Mouse (Mus musculus) stomach, embryonic 15.5 days (tissue): ENCODE data around the gene Phlpp2. TPM values are rescaled to one million over a fixed set of nuclear protein-coding genes. Genes with fewer than 3 reads are reported as not detected.

ENCODE experiments used
- ATAC-seq: fragments of 200-750 bp; cut with Nextera tagmentation; 2 replicates; pipeline ENCODE4 v1.8.0; 2017; ENCODE audit warnings: low read depth, moderate number of reproducible peaks, moderate TSS enrichment; ENCODE audit not compliant: insufficient read depth, low FRiP score
- H3K27ac ChIP-seq: fragments of 300-500 bp; sonication (generic); 2 replicates; pipeline ENCODE4 v1.5.1; 2015; ENCODE audit warnings: mild to moderate bottlenecking, inconsistent platforms
- H3K27me3 ChIP-seq: fragments of 300-500 bp; sonication (generic); replicated peaks from 2 replicates; pipeline ENCODE4 v1.6.1; 2015; ENCODE audit warnings: inconsistent platforms
- H3K36me3 ChIP-seq: fragments of 300-500 bp; sonication (generic); 2 replicates; pipeline ENCODE4 v1.6.1; 2015; ENCODE audit warnings: inconsistent platforms
- H3K4me1 ChIP-seq: fragments of 300-500 bp; sonication (generic); 2 replicates; pipeline ENCODE4 v1.6.1; 2015; ENCODE audit warnings: inconsistent platforms
- H3K4me2 ChIP-seq: fragments of 300-500 bp; sonication (generic); 2 replicates; pipeline ENCODE4 v1.6.1; 2015; ENCODE audit warnings: mild to moderate bottlenecking, inconsistent platforms
- H3K4me3 ChIP-seq: fragments of 300-500 bp; sonication (generic); replicated peaks from 2 replicates; pipeline ENCODE4 v1.5.1; 2015; ENCODE audit warnings: inconsistent platforms
- H3K9ac ChIP-seq: fragments of 300-500 bp; sonication (generic); 2 replicates; pipeline ENCODE4 v1.6.1; 2015; ENCODE audit warnings: inconsistent platforms
- H3K9me3 ChIP-seq: fragments of 300-500 bp; sonication (generic); 2 replicates; pipeline ENCODE4 v1.6.1; 2016; ENCODE audit warnings: inconsistent platforms
- WGBS: fragments of 180-500 bp; shearing (Covaris S2); methylation state at CpG from one replicate; pipeline ENCODE4 v1.1.7; 2015; 5-methylcytosine and 5-hydroxymethylcytosine counted together
- polyA plus RNA-seq: library from polyadenylated mRNA; unstranded; fragments of >200 nt; fragmentation: Nextera tagmentation; extraction: Ambion mirVana; gene quantifications from 2 replicates; pipeline ENCODE4 v1.2.1, GENCODE M21; 2015

The Phlpp2 gene
- 2.8 and 3.7 TPM in 2 replicates for polyA plus RNA-seq

DNA sequence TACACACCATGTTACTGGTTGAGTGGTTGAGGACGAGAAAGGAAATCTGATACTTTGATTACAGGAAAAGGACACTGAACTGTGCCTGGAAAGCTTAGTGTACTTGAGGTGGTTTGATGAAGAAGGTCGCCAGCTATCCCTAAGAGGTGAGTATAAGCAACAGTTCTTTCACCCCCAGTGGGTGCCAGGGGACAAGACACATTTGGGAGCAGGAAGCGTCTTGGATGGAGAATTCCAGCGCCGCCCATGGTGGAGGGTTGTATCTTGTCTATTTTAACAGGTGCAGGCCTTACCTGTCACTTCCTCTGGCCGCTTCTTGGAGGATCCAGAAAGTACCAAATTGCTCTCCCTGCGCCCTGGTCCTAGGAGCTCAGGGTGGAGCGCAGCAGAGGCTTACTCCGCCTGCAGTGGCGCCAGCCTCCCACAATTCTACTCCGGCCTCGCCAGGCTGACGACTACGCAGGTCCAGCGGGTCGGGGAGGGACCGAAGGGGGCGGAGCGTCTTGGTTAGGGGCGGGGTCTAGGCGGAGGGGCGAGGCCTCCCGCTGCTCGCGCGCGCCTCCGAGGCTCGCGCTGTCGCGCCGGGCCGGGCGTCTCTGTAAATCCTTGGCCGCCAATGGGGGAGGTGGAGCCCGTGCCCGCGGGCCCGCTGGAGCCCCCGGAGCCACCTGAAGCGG, at the start of gene Phlpp2:
Phlpp2 (plus strand) TSS at position 540 of the 677 bp plus-strand sequence.
- Histone ChIP-seq H3K4me1 (peaks cover 4% of the 10 kb centered on the region; the same call in 1 of the 2 replicates), H3K4me3 (peak within 1 kb of the TSS; percentile 95), H3K27ac (peak within 1 kb of the TSS; percentile 89), H3K36me3 (no peaks in the 10 kb centered on the region), H3K4me2 (peak within 1 kb of the TSS; percentile 72), H3K9ac (peak within 1 kb of the TSS; percentile 78), H3K27me3 (no peaks in the 10 kb centered on the region), H3K9me3 (no peaks in the 10 kb centered on the region)
- ATAC-seq, result peak; percentile 97
- 1% methylated on average over 42 of the region's 42 CpGs for WGBS

GRCm38 (mm10) chr8:109823561-109823960, 44.8 kb upstream of the Phlpp2 start:
- Histone ChIP-seq H3K4me3 (no peak overlapping the region), H3K36me3 (no peaks in the 10 kb centered on the region), H3K9ac (no peak overlapping the region), H3K9me3 (no peaks in the 10 kb centered on the region), H3K4me2 (no peak overlapping the region), H3K27me3 (no peaks in the 10 kb centered on the region), H3K27ac (no peak overlapping the region), H3K4me1 (no peaks in the 10 kb centered on the region)
- no peak for ATAC-seq
- WGBS, result 85% methylated on average over 2 of the region's 2 CpGs

- Histone ChIP-seq H3K4me2 (no peak overlapping the region), H3K4me3 (no peak overlapping the region), H3K9me3 (no peaks in the 10 kb centered on the region), H3K4me1 (no peaks in the 10 kb centered on the region), H3K9ac (no peak overlapping the region), H3K27me3 (no peaks in the 10 kb centered on the region), H3K36me3 (peaks cover 22% of the 10 kb centered on the region), H3K27ac (no peak overlapping the region)
- 81% methylated on average over 2 of the region's 2 CpGs for WGBS
- no peak for ATAC-seq
Observed at GRCm38 (mm10) chr8:109839822-109840221, 28.5 kb upstream of the Phlpp2 start.

- Histone ChIP-seq H3K4me3 (no peak overlapping the region), H3K9me3 (no peaks in the 10 kb centered on the region), H3K9ac (no peak overlapping the region), H3K36me3 (peaks cover 19% of the 10 kb centered on the region), H3K27ac (no peak overlapping the region), H3K4me1 (no peaks in the 10 kb centered on the region), H3K4me2 (no peak overlapping the region), H3K27me3 (no peaks in the 10 kb centered on the region)
- 94% methylated on average over 1 of the region's 1 CpGs for WGBS
- ATAC-seq, result no peak
Observed at GRCm38 (mm10) chr8:109842468-109842867, 25.9 kb upstream of the Phlpp2 start.

DNA sequence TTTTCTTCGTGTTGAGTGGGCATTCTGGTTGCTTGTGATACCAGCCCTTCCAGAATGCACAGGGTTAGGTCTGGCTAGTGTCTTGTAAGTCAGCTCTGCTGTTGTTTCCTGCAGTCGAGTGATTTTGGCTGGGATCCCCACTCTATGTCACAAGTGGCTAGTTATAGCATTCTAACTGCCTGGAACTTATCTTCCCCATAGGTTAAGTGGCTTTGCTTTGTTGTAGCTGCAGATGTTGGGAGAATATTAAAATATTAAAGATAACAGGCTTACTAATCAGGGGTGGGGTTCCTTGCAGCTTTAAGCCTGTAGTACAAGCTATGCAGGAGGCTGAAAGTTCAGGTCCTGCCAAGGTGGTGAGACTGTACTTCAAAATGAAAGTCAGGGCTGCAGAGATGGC, 20.5 kb upstream of the Phlpp2 start:
- 77% methylated on average over 2 of the region's 2 CpGs for WGBS
- Histone ChIP-seq H3K4me3 (no peak overlapping the region), H3K27ac (no peak overlapping the region), H3K9ac (no peak overlapping the region), H3K36me3 (peaks cover 30% of the 10 kb centered on the region), H3K27me3 (no peaks in the 10 kb centered on the region), H3K4me2 (no peak overlapping the region), H3K4me1 (no peaks in the 10 kb centered on the region), H3K9me3 (no peaks in the 10 kb centered on the region)
- no peak for ATAC-seq

GRCm38 (mm10) chr8:109848981-109849380, 19.4 kb upstream of the Phlpp2 start:
- no peak overlapping the region for H3K27ac ChIP-seq
- no peak for ATAC-seq
- no peak overlapping the region for H3K9ac ChIP-seq
- no peaks in the 10 kb centered on the region for H3K4me1 ChIP-seq
- no peak overlapping the region for H3K4me3 ChIP-seq
- WGBS, result 83% methylated on average over 3 of the region's 3 CpGs
- peaks cover 25% of the 10 kb centered on the region for H3K36me3 ChIP-seq
- H3K27me3 ChIP-seq, result no peaks in the 10 kb centered on the region
- H3K4me2 ChIP-seq, result no peak overlapping the region
- H3K9me3 ChIP-seq, result no peaks in the 10 kb centered on the region

DNA sequence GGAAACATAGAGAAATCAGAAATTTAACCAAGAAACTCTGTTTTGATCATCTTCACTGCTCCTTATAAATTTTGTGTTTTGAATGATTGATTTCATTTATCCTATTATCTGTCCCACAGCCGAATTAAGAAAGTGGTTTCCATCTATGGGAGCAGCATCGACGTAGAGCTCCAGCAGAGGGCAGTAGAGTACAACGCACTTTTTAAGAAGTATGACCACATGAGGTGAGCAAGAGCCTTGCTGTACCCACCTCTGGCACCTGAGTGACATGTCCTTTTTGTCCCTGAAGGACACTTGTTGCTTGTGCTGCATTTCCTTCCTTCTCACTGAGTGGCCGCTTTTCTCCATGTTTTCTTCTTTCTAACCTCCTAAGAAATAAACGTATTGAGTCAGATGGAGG, 14.9 kb upstream of the Phlpp2 start:
- Histone ChIP-seq H3K9ac (no peak overlapping the region), H3K4me3 (no peak overlapping the region)
- no peak for ATAC-seq

DNA sequence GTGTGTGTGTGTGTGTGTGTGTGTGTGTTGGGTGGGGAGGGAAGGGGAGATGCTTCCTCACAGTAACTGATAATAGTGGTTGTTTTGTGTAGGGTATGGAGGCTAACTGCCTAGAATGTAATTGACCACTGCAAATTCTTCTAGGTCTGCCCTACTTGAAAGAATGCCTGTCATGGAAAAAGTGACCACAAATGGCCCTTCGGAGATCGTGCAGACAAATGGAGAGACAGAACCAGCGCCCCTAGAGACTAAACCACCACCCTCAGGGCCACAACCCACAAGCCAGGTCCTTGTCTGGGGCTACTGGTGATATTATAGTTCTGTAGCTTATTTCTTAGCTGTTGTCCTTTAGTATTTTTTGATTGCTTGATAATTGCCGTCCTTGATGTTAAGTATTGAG, 13.8 kb upstream of the Phlpp2 start:
- H3K9ac ChIP-seq, result no peak overlapping the region
- no peak overlapping the region for H3K4me2 ChIP-seq
- H3K36me3 ChIP-seq, result peaks cover 37% of the 10 kb centered on the region
- WGBS, result 92% methylated on average over 4 of the region's 4 CpGs
- H3K27me3 ChIP-seq, result no peaks in the 10 kb centered on the region
- no peak for ATAC-seq
- H3K4me3 ChIP-seq, result no peak overlapping the region
- H3K9me3 ChIP-seq, result no peaks in the 10 kb centered on the region
- H3K27ac ChIP-seq, result no peak overlapping the region
- H3K4me1 ChIP-seq, result no peaks in the 10 kb centered on the region

More for the DNA sequence above, 14.9 kb upstream of the Phlpp2 start:
- Histone ChIP-seq H3K4me2 (no peak overlapping the region), H3K9me3 (no peaks in the 10 kb centered on the region), H3K27ac (no peak overlapping the region), H3K27me3 (no peaks in the 10 kb centered on the region), H3K4me1 (no peaks in the 10 kb centered on the region), H3K36me3 (peaks cover 39% of the 10 kb centered on the region)
- WGBS, result 37% methylated on average over 6 of the region's 6 CpGs

DNA sequence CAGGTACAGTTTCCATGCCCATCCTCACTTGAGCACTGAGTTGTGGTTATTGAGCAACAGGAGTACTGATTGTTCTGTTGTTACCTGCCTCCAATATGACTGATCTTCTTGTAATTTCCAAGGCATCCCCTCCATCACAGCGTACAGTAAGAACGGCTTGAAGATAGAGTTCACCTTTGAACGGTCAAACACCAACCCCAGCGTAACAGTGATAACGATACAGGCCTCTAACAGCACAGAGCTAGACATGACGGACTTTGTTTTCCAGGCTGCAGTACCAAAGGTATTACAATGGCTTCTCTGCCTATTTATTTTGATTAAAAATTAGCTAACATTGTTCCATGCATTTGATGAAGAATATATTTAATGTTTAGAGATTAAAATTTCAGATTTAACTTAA, 12.9 kb upstream of the Phlpp2 start:
- Histone ChIP-seq H3K9ac (no peak overlapping the region), H3K9me3 (no peaks in the 10 kb centered on the region), H3K4me2 (no peak overlapping the region), H3K4me3 (no peak overlapping the region), H3K4me1 (no peaks in the 10 kb centered on the region), H3K36me3 (peaks cover 35% of the 10 kb centered on the region), H3K27ac (no peak overlapping the region), H3K27me3 (no peaks in the 10 kb centered on the region)
- no peak for ATAC-seq
- 90% methylated on average over 6 of the region's 6 CpGs for WGBS

- Histone ChIP-seq H3K36me3 (peaks cover 9% of the 10 kb centered on the region), H3K9me3 (no peaks in the 10 kb centered on the region), H3K9ac (no peak overlapping the region)
Observed at GRCm38 (mm10) chr8:109863398-109863797, 4.9 kb upstream of the Phlpp2 start.

DNA sequence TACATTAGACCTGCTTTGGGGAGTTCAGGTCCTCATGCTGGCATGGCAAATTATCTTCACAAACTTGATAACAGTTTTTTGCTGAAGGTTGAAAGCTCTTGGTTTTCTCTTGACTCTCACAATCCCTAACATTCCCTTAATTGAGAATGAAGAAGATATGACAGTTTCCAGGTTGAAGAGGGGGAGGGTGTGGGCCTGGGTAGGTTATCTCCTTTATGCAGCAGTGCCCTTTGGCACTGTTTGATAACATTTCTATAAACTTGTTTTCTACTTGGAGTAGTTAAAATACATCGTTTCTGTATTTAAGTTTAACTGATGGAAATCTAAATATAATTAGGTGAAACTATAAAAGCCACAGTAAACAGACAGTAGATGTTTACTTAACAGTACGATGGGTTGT, 3.5 kb upstream of the Phlpp2 start:
- H3K36me3 ChIP-seq, result peaks cover 9% of the 10 kb centered on the region
- ATAC-seq, result no peak
- H3K4me1 ChIP-seq, result peaks cover 4% of the 10 kb centered on the region; the same call in 1 of the 2 replicates
- H3K27ac ChIP-seq, result no peak overlapping the region
- H3K9ac ChIP-seq, result no peak overlapping the region
- no peaks in the 10 kb centered on the region for H3K27me3 ChIP-seq
- 46% methylated on average over 2 of the region's 2 CpGs for WGBS
- no peak overlapping the region for H3K4me3 ChIP-seq
- no peak overlapping the region for H3K4me2 ChIP-seq
- H3K9me3 ChIP-seq, result no peaks in the 10 kb centered on the region

More at GRCm38 (mm10) chr8:109863398-109863797, 4.9 kb upstream of the Phlpp2 start:
- no peaks in the 10 kb centered on the region for H3K27me3 ChIP-seq
- ATAC-seq, result no peak
- peaks cover 4% of the 10 kb centered on the region; the same call in 1 of the 2 replicates for H3K4me1 ChIP-seq
- no peak overlapping the region for H3K4me3 ChIP-seq
- no peak overlapping the region; the same call in 1 of the 2 replicates for H3K27ac ChIP-seq
- 60% methylated on average over 2 of the region's 2 CpGs for WGBS
- H3K4me2 ChIP-seq, result no peak overlapping the region

DNA sequence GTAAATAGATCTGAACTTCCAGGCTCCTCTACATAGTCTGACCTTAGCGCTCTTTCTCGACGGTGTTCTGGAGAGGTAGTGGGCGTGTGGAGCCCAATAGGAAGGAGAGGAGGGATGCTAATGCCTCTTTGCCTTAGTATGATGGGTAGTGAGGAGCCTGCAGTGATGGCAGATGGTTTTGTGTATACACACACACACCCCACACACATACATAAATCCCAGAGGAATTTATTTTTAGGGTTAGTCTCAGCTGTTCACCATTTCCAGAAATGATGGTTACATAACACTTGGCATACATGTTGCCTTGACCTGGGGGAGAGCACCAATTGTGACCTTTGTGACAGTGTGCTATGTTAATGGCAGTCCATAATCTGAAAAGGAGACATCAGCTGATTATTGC, 2.8 kb upstream of the Phlpp2 start:
- H3K9ac ChIP-seq, result no peak overlapping the region
- no peaks in the 10 kb centered on the region for H3K27me3 ChIP-seq
- H3K36me3 ChIP-seq, result peaks cover 6% of the 10 kb centered on the region
- H3K4me1 ChIP-seq, result peaks cover 4% of the 10 kb centered on the region; the same call in 1 of the 2 replicates
- no peak for ATAC-seq
- no peak overlapping the region for H3K4me3 ChIP-seq
- WGBS, result 76% methylated on average over 4 of the region's 4 CpGs
- H3K4me2 ChIP-seq, result no peak overlapping the region
- no peak overlapping the region for H3K27ac ChIP-seq
- no peaks in the 10 kb centered on the region for H3K9me3 ChIP-seq
